Mouse (Mus musculus): ENCODE measurements around the gene A4galt. TPM values are rescaled to one million over a fixed set of nuclear protein-coding genes. Genes with fewer than 3 reads are reported as not detected.
"Not testable (repeated sequence)": the region's sequence is repeated elsewhere in the genome, so short reads cannot be mapped to it uniquely, and the experiment has no call there.

The A4galt gene
- polyA plus RNA-seq, 2 experiments, result 2.7 to 2.9 TPM

DNA sequence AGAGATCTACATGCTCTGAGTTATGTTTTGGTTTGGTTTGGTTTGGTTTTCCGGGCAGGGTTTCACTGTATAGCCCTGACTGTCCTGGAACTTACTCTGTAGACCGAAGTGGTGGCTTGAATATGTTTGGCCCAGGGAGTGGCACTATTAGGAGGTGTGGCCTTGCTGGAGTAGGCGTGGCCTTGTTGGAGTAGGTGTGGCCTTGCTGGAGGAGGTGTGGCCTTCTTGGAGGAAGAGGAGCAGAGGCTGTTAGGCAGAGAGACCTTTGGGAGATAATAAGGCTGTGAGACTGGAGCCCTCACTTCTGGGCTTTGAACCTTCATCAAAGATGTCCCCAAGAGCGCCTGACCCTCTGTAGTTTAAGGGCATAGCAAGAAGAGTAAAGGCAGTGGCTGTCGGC lies 27.0 kb upstream of the A4galt start:
- no peak overlapping the region for H3K4me3 ChIP-seq (replicated peaks; ENCODE audit: low read length)
- no peak overlapping the region for H3K27ac ChIP-seq (replicated peaks; ENCODE audit: low read depth, low read length)
- H3K9me3 ChIP-seq (ENCODE audit: control insufficient read depth, low read length), result no peaks in the 10 kb centered on the region
- no peak overlapping the region for H3K4me2 ChIP-seq (replicated peaks; ENCODE audit: low read depth, low read length, severe bottlenecking)
- H3K9ac ChIP-seq (ENCODE audit: low read depth, low read length, severe bottlenecking), result no peak overlapping the region
- H3K36me3 ChIP-seq (ENCODE audit: control insufficient read depth, insufficient read depth, low read length), result no peaks in the 10 kb centered on the region
- ATAC-seq (ENCODE audit: low FRiP score, low read depth) (no peak), DNase-seq (ENCODE audit: low spot score) (no peak)
- H3K27me3 ChIP-seq (ENCODE audit: control insufficient read depth, insufficient read depth, low read length), result no peaks in the 10 kb centered on the region
- no peak for TF ChIP-seq POLR2A (IDR thresholded peaks at IDR 0.05; ENCODE audit: borderline replicate concordance, extremely low read depth, insufficient read depth, insufficient read length)
- 85% methylated on average over 5 of the region's 5 CpGs for WGBS
- H3K4me1 ChIP-seq (ENCODE audit: control insufficient read depth, insufficient read depth, low read length), result no peaks in the 10 kb centered on the region

DNA sequence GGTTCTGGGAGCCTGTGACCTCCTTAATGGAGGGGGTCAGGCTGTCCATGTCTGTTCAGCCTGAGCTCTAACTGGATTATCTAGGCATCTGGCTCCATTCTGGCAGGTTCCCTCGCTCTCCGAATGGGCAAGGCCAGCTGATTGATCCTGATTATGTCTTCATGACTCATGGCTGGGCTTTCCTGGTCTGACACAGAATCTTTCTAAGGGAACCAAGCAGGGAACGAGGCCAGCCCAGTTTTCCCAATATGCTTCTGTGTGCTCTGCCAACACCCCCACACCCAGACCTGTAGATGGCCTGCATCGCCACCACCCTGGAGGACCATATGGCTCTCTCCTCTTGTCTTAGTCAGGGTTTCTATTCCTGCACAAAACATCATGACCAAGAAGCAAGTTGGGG lies 25.9 kb upstream of the A4galt start:
- Histone ChIP-seq H3K9me3 (ENCODE audit: control insufficient read depth, low read length) (no peaks in the 10 kb centered on the region), H3K9ac (ENCODE audit: low read depth, low read length, severe bottlenecking) (no peak overlapping the region), H3K27ac (replicated peaks; ENCODE audit: low read depth, low read length) (no peak overlapping the region), H3K4me2 (replicated peaks; ENCODE audit: low read depth, low read length, severe bottlenecking) (no peak overlapping the region), H3K27me3 (ENCODE audit: control insufficient read depth, insufficient read depth, low read length) (no peaks in the 10 kb centered on the region), H3K36me3 (ENCODE audit: control insufficient read depth, insufficient read depth, low read length) (no peaks in the 10 kb centered on the region), H3K4me3 (replicated peaks; ENCODE audit: low read length) (no peak overlapping the region), H3K4me1 (ENCODE audit: control insufficient read depth, insufficient read depth, low read length) (no peaks in the 10 kb centered on the region)
- DNase-seq (ENCODE audit: low spot score), result no peak
- no peak for TF ChIP-seq POLR2A (IDR thresholded peaks at IDR 0.05; ENCODE audit: borderline replicate concordance, extremely low read depth, insufficient read depth, insufficient read length)
- ATAC-seq (ENCODE audit: low FRiP score, low read depth), result no peak
- 79% methylated on average over 4 of the region's 4 CpGs for WGBS

DNA sequence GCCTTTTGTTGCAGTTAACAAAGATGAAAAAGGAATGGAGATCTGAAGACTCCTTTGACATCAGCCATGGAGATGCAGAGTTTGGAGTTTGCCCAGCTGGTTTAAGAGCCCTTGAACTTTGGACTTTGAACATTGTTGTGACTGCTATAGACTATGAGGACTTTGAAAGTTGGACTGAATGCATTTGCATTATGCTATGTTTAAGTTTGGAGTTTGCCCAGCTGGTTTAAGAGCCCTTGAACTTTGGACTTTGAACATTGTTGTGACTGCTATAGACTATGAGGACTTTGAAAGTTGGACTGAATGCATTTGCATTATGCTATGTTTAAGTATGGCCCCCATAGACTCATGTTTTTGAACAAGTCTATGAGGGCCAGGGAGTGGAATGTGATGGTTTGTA lies 22.7 kb upstream of the A4galt start:
- not testable (repeated sequence) for ATAC-seq (ENCODE audit: low FRiP score, low read depth); H3K27ac ChIP-seq (replicated peaks; ENCODE audit: low read depth, low read length); H3K4me2 ChIP-seq (replicated peaks; ENCODE audit: low read depth, low read length, severe bottlenecking); H3K9me3 ChIP-seq (ENCODE audit: control insufficient read depth, low read length); H3K4me3 ChIP-seq (replicated peaks; ENCODE audit: low read length); H3K9ac ChIP-seq (ENCODE audit: low read depth, low read length, severe bottlenecking); H3K36me3 ChIP-seq (ENCODE audit: control insufficient read depth, insufficient read depth, low read length); DNase-seq (ENCODE audit: low spot score); H3K27me3 ChIP-seq (ENCODE audit: control insufficient read depth, insufficient read depth, low read length); H3K4me1 ChIP-seq (ENCODE audit: control insufficient read depth, insufficient read depth, low read length)

DNA sequence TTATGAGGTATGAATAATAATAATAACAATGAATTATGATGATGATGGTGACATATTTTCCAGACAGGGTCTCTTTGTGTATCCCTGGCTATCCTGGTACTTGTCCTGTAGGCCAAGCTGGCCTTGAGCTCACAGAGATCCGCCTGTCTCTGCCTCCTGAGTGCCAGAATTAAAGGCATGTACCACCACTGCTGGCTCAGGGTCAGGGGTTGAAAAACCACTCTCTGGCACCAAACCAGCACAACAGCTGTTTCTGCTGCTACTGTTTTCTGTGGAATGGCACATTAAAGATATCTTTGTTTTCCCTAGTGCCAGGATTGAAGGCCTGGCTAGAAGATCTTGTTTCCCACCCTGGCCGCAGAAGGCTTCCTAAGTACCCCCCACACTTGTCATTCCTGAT lies 21.4 kb upstream of the A4galt start:
- Histone ChIP-seq H3K4me3 (replicated peaks; ENCODE audit: low read length) (no peak overlapping the region), H3K4me1 (ENCODE audit: control insufficient read depth, insufficient read depth, low read length) (no peaks in the 10 kb centered on the region), H3K27me3 (ENCODE audit: control insufficient read depth, insufficient read depth, low read length) (no peaks in the 10 kb centered on the region), H3K9ac (ENCODE audit: low read depth, low read length, severe bottlenecking) (no peak overlapping the region), H3K9me3 (ENCODE audit: control insufficient read depth, low read length) (no peaks in the 10 kb centered on the region), H3K4me2 (replicated peaks; ENCODE audit: low read depth, low read length, severe bottlenecking) (no peak overlapping the region), H3K27ac (replicated peaks; ENCODE audit: low read depth, low read length) (no peak overlapping the region), H3K36me3 (ENCODE audit: control insufficient read depth, insufficient read depth, low read length) (no peaks in the 10 kb centered on the region)
- ATAC-seq (ENCODE audit: low FRiP score, low read depth) (no peak), DNase-seq (ENCODE audit: low spot score) (no peak)
- TF ChIP-seq POLR2A (IDR thresholded peaks at IDR 0.05; ENCODE audit: borderline replicate concordance, extremely low read depth, insufficient read depth, insufficient read length), result no peak
- WGBS, result 87% methylated on average over 2 of the region's 2 CpGs

DNA sequence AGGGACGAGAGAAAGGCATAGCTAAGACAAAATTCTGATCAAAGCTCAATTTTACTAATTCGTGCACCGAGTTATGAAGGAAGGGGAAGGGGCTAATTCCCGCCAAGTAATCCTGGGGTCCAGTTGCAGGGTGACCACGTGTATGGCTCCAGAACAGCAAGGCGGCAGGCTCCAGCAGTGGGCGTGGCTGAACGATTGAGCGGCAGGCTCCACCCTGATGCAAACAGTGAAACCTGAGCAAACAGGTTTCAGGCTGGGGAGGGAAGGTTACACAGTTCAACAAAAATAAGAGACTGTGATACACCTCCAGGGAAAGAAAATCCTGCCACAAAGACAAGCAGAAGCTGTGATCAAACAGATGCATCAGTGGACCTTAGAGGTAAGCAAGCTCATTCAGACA lies 19.6 kb upstream of the A4galt start:
- H3K27ac ChIP-seq (replicated peaks; ENCODE audit: low read depth, low read length); H3K4me2 ChIP-seq (replicated peaks; ENCODE audit: low read depth, low read length, severe bottlenecking); H3K4me3 ChIP-seq (replicated peaks; ENCODE audit: low read length); H3K9ac ChIP-seq (ENCODE audit: low read depth, low read length, severe bottlenecking); H3K9me3 ChIP-seq (ENCODE audit: control insufficient read depth, low read length); H3K4me1 ChIP-seq (ENCODE audit: control insufficient read depth, insufficient read depth, low read length); ATAC-seq (ENCODE audit: low FRiP score, low read depth); H3K36me3 ChIP-seq (ENCODE audit: control insufficient read depth, insufficient read depth, low read length); H3K27me3 ChIP-seq (ENCODE audit: control insufficient read depth, insufficient read depth, low read length); DNase-seq (ENCODE audit: low spot score): not testable (repeated sequence)
- WGBS, result 23% methylated on average over 9 of the region's 9 CpGs

DNA sequence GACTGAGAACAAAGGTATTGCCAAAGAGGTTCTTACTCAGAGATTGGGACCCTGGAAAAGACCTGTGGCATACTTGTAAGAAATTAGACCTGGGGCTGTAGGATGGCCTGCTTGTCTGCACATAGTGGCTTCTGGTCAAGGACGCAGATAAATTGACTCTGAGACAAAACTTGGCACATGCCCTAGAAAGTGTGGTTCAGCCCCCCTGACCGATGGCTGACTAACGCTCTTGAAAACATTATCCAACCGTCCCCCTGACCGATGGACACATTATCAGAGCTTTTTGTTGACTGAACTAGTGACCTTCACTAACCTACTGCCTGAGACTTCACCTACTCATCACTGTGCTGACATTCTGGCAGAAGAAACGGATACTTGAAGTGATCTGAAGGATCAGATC lies 18.4 kb upstream of the A4galt start:
- not testable (repeated sequence) for DNase-seq (ENCODE audit: low spot score)

DNA sequence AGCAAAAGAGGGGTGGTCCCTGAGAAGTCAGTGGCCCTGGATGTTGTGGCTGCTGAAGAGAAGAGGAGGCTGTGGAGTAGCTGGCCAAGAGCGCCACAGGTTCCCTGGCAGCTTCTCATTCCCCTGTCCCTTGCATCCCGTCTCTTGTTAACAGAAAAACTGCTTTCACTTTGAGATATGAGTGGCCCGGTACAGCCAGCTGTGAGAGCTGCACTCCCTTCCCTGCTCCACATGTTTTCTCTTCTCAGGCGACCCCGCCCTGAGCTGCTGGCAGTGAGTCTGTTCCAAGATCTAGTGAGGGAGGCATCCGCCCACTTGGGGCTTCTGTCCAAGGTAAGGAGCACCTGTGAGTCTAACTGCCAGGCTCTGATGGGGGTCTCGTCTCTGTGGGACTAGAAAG lies 16.9 kb upstream of the A4galt start:
- not testable (repeated sequence) for H3K27ac ChIP-seq (replicated peaks; ENCODE audit: low read depth, low read length); ATAC-seq (ENCODE audit: low FRiP score, low read depth)

More for the DNA sequence above, 18.4 kb upstream of the A4galt start:
- H3K9me3 ChIP-seq (ENCODE audit: control insufficient read depth, low read length); H3K36me3 ChIP-seq (ENCODE audit: control insufficient read depth, insufficient read depth, low read length); H3K27me3 ChIP-seq (ENCODE audit: control insufficient read depth, insufficient read depth, low read length); H3K4me1 ChIP-seq (ENCODE audit: control insufficient read depth, insufficient read depth, low read length); H3K4me2 ChIP-seq (replicated peaks; ENCODE audit: low read depth, low read length, severe bottlenecking); H3K4me3 ChIP-seq (replicated peaks; ENCODE audit: low read length); H3K9ac ChIP-seq (ENCODE audit: low read depth, low read length, severe bottlenecking); ATAC-seq (ENCODE audit: low FRiP score, low read depth); H3K27ac ChIP-seq (replicated peaks; ENCODE audit: low read depth, low read length): not testable (repeated sequence)
- 92% methylated on average over 6 of the region's 6 CpGs for WGBS

More for the DNA sequence above, 16.9 kb upstream of the A4galt start:
- not testable (repeated sequence) for H3K4me2 ChIP-seq (replicated peaks; ENCODE audit: low read depth, low read length, severe bottlenecking); H3K9ac ChIP-seq (ENCODE audit: low read depth, low read length, severe bottlenecking); H3K27me3 ChIP-seq (ENCODE audit: control insufficient read depth, insufficient read depth, low read length); H3K9me3 ChIP-seq (ENCODE audit: control insufficient read depth, low read length); H3K4me1 ChIP-seq (ENCODE audit: control insufficient read depth, insufficient read depth, low read length); H3K4me3 ChIP-seq (replicated peaks; ENCODE audit: low read length); H3K36me3 ChIP-seq (ENCODE audit: control insufficient read depth, insufficient read depth, low read length); DNase-seq (ENCODE audit: low spot score)
- 50% methylated on average over 7 of the region's 7 CpGs for WGBS
